Mouse (Mus musculus): Measurements from ENCODE around the gene Nos2.
"Not testable (repeated sequence)": the region's sequence is repeated elsewhere in the genome, so short reads cannot be mapped to it uniquely, and the experiment has no call there.

Gene Nos2

GRCm38 (mm10) chr11:78989206-78989605, 68.6 kb downstream of the Nos2 start:
- not testable (repeated sequence) for DNase-seq (ENCODE audit: low spot score)

GRCm38 (mm10) chr11:78990096-78990495, 69.5 kb downstream of the Nos2 start:
- no peak for DNase-seq (ENCODE audit: low spot score)

DNA sequence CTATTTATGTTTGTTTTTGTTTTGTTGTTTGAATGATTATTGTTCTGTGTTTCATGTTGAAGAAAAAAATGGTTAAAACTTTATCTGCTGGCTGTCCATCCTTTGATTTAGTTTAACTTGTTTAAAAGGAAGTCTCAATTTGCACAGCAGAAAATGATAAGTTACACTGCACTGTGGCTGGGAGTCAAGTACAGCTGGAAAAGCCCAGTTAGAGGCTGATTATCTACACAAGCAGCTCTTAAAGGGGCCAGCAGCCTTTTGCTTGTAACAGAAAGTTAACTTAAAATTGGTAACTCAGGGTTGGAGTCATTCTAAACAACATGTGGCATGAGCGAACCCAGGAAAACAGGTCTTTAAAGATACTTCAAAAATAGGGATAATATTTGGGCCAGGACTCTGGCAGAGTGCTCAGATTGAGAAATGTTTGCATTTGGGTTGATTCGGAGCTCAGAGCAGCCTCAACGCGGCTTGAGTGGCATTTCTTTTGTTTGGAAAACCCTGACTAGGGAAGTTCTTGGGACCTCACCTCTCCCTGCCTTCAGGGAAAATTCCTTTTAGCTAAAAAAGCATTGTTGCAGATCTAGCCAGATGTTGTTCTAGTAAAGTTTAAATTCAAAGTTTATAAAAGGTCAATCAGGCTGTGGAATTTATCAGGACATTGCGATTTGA, 70.4 kb downstream of the Nos2 start:
- DNase-seq (ENCODE audit: low spot score) = not testable (repeated sequence)

DNA sequence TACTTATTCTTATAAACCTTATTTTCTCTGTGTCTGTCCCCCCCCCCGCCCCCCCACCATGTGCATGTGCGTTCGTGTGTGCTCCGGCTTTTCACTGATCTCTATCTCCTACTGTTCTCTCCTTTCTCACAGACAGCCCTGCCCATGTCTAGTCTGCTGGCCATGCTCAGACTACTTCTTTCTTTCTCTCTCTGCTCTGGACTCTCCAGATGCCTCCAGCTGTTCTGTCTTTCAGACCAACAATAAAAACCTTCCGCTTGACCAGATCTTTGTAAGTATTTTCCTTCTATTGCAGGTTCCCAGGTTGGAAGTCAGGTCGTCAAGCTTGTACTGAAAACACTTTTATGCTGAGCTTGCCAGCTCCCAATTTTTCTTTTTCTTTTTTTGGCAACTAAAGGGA, 78.5 kb downstream of the Nos2 start:
- no peak for DNase-seq (ENCODE audit: low spot score)

DNA sequence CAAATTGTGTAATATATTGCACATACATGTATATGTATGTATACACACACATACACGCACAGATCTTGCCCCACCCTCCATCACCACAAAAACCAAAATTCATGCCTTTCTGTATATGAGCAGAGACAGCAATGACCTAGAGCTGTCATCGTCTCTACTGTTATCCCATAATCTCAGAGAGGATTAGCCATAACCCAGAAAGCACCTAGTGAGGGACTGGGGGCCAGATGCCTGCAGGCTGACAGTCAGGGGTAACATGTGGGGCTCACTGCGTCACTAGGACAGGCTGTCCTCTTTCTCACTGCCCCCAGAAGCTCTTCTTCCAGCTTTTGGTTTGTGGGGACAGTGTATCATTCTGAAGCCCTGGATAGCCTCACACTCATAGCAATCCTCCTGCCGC, 81.3 kb downstream of the Nos2 start:
- DNase-seq (ENCODE audit: low spot score) = no peak

DNA sequence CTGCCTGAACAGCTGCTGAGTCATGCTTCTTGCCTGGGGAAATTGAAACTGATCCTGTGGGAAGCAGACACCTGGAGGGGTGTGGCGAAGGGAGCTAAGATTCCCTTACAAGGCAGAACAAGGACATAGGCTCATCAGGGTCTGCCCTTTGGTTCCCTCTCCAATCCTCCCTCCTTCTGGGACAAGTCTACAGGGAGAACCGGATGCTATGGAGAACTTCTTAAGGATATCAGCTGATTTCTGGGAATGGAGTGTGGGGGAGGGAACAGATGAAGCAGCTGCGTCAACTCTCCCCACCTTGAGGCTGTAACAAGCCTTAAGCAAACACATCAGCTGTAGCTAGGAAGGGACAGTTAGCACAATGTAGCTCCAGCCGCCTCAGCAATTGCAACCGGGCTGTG, 82.0 kb downstream of the Nos2 start:
- no peak for DNase-seq (ENCODE audit: low spot score)

GRCm38 (mm10) chr11:79003053-79003768, 82.6 kb downstream of the Nos2 start:
- DNase-seq (ENCODE audit: low spot score) = no peak

- no peak for DNase-seq (ENCODE audit: low spot score)
Observed at GRCm38 (mm10) chr11:79003769-79004638, 83.4 kb downstream of the Nos2 start.

GRCm38 (mm10) chr11:79005578-79006394, 85.2 kb downstream of the Nos2 start:
- DNase-seq (ENCODE audit: low spot score) = no peak

DNA sequence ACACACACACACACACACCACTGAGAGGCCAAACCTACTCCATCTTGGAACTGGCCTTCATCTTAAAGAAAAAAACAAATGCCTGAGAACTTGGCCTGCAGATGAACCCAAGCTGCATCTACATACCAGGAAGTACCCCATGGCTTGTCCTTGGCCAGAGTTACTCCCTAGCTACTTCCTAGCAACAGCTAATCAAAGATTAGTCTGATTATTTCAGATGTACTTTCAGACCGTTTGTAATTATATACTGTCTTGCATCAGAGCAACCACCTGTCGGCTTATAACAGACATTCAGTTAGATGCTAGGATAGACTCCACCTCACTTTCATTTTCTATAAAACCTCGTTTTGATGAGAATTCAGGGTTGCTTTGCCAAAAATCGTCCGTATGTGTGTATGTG, 85.8 kb downstream of the Nos2 start:
- DNase-seq (ENCODE audit: low spot score) = no peak

DNA sequence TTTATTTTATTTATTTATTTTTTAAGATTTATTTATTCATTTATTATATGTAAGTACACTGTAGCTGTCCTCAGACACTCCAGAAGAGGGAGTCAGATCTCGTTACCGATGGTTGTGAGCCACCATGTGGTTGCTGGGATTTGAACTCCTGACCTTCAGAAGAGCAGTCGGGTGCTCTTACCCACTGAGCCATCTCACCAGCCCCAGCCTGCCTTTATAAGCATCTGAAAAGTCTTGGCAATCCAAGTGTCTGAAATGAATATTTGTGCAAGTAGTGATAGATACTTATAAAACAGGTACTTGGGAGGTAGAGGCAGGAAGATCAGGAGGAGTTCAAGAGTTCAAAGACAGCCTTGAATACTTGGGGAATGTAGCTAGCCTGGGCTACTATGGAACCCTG, 86.8 kb downstream of the Nos2 start:
- DNase-seq (ENCODE audit: low spot score) = not testable (repeated sequence)

DNA sequence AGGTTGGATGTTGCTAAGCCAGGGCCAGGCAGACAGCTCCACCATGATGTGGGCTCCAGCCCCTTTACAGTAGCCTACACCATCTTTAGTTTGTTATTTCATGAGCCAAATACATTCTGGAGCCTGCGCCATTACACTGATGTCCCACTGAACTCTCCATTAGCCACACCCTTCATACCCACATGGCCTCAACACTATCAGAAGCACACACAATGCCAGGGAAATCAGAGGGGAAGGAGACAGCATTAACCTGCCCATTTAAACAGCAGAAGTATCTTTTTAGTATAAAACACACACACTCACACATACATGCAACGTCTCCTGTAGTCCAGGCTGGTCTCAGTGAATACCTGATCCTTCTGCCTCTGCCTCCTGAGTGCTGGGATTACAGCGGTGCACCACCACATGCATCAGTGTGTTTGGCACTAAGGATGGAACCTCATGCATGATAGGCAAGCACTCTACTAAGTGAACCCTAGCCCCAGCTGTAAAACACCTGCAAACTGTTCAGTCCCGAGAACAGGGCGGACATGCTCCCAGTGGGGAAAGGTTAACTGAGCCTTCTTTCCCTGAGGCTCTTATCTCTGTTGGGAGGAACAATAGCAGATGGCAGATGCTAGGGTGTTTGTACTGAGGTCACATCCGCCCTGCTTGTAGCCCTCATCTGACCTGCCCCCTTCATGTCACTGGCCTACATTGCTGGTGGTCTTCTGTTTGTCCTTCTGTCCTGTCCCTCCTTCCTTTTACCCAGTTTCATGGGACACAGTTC, 87.6 kb downstream of the Nos2 start:
- no peak for DNase-seq (ENCODE audit: low spot score)

DNA sequence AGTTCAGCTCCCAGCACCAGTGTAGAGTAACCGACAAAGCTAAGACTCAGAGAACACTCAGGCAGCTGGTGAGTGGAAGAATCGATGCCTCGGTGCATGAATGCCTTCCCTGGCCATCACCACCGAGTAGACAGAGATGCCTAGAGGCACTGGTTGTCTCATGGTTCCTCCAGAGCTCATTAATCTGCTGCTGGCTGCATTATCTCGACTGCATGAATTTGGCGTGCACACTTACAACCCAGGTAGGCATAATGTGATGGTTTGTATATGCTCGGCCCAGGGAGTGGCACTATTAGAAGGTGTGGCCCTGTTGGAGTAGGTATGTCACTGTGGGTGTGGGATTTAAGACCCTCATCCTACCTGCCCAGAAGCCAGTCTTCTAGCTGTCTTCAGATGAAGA, 88.3 kb downstream of the Nos2 start:
- no peak for DNase-seq (ENCODE audit: low spot score)
